ENCODE assay signal across 14 mouse cellular contexts in the genomic region with DNA sequence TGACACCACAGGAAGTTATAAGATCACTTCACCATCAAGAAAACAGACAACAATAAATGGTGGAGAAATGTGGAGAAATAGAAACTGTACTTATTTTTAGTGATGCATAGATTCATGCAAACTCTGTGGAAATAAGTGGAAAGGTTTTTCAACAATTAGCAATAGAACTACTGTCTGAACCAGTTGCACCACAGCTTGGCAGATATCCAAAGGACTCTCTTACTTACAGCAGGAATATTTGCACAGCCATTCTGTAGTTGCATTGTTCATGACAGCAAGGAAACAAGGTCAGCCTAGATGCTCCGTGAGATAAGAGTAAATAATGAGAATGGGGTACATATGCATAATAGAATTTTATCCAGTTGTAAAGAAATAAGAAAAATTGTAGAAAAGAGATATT.
"Had no signal": no experiment of that assay in that cellular context is flagged by ENCODE, and none has a peak within 500 bp of the region (broad histone marks: within the 10 kb centered on the region; RNA-seq: fewer than 3 reads in every experiment).

No protein-coding gene starts in this region.

- H3K27ac ChIP-seq: left cerebral cortex, adult 2 months; limb, embryonic 15.5 days; liver, embryonic 12.5 days; lung, embryonic 15.5 days; midbrain, embryonic 10.5 days; neural tube, embryonic 12.5 days; stomach, embryonic 15.5 days had no signal

- H3K27me3 ChIP-seq: limb, embryonic 15.5 days; liver, embryonic 12.5 days; lung, embryonic 15.5 days; neural tube, embryonic 12.5 days; stomach, embryonic 15.5 days had no signal

- ATAC-seq: liver, embryonic 12.5 days had no signal

- H3K4me1 ChIP-seq: limb, embryonic 15.5 days; liver, embryonic 12.5 days; lung, embryonic 15.5 days; midbrain, embryonic 10.5 days; neural tube, embryonic 12.5 days; stomach, embryonic 15.5 days had no signal

- H3K4me2 ChIP-seq: limb, embryonic 15.5 days; liver, embryonic 12.5 days; lung, embryonic 15.5 days; neural tube, embryonic 12.5 days; stomach, embryonic 15.5 days had no signal

- H3K9me3 ChIP-seq: limb, embryonic 15.5 days; liver, embryonic 12.5 days; lung, embryonic 15.5 days; midbrain, embryonic 10.5 days; neural tube, embryonic 12.5 days; stomach, embryonic 15.5 days had no signal

- H3K4me3 ChIP-seq: left cerebral cortex, adult 2 months; limb, embryonic 15.5 days; liver, embryonic 12.5 days; lung, embryonic 15.5 days; midbrain, embryonic 10.5 days; neural tube, embryonic 12.5 days; stomach, embryonic 15.5 days had no signal

- H3K9ac ChIP-seq: limb, embryonic 15.5 days; liver, embryonic 12.5 days; lung, embryonic 15.5 days; neural tube, embryonic 12.5 days; stomach, embryonic 15.5 days had no signal

- DNase-seq: kidney, adult 8-10 months; kidney, postnatal 14 days; lung, postnatal 4 days; midbrain, embryonic 14.5 days; right cerebral cortex, postnatal 14 days; thymus, adult 2 months; thymus, postnatal 25 days had no signal

- H3K36me3 ChIP-seq: limb, embryonic 15.5 days; liver, embryonic 12.5 days; lung, embryonic 15.5 days; midbrain, embryonic 10.5 days; neural tube, embryonic 12.5 days; stomach, embryonic 15.5 days had no signal
